Mouse (Mus musculus): Measurements from ENCODE around the gene Msl3l2.

GRCm38 (mm10) chr10:56106996-56107334 is 248 bp downstream of the Msl3l2 start:
- no peak for TF ChIP-seq POLR2A (IDR thresholded peaks at IDR 0.05; ENCODE audit: borderline replicate concordance, low read depth, low read length)
- TF ChIP-seq CTCF (IDR thresholded peaks at IDR 0.05; ENCODE audit: low read depth, low read length) = no peak
